Mouse (Mus musculus) thymus, adult 2 months (tissue): ENCODE data around the gene St6galnac3. TPM values are rescaled to one million over a fixed set of nuclear protein-coding genes. Genes with fewer than 3 reads are reported as not detected.

ENCODE experiments used
- DNase-seq: peaks from one replicate; pipeline ENCODE4 v3.0.0; 2021
- H3K27ac ChIP-seq: fragments of 200-500 bp; 2 replicates; pipeline ENCODE4 v1.5.1; 2012; ENCODE audit warnings: low read length, control low read depth; ENCODE audit not compliant: control insufficient read depth, insufficient read depth
- H3K27me3 ChIP-seq: fragments of 200-500 bp; 2 replicates; pipeline ENCODE4 v1.6.1; 2012; ENCODE audit warnings: mild to moderate bottlenecking, low read length, moderate library complexity, mixed read lengths; ENCODE audit not compliant: control insufficient read depth, insufficient read depth
- H3K36me3 ChIP-seq: fragments of 200-500 bp; 2 replicates; pipeline ENCODE4 v1.6.1; 2012; ENCODE audit warnings: mild to moderate bottlenecking, low read length, moderate library complexity; ENCODE audit not compliant: control insufficient read depth, insufficient read depth
- H3K4me1 ChIP-seq: fragments of 200-500 bp; replicated peaks from 2 replicates; pipeline ENCODE4 v1.6.1; 2012; ENCODE audit warnings: low read length; ENCODE audit not compliant: control insufficient read depth, insufficient read depth
- H3K4me3 ChIP-seq: fragments of 200-500 bp; 2 replicates; pipeline ENCODE4 v1.5.1; 2012; ENCODE audit warnings: mild to moderate bottlenecking, low read length, control low read depth, moderate library complexity; ENCODE audit not compliant: control insufficient read depth, insufficient read depth
- CTCF ChIP-seq: fragments of 200-500 bp; IDR thresholded peaks from 2 replicates; pipeline ENCODE4 v1.5.1; 2012; ENCODE audit warnings: mild to moderate bottlenecking, control low read depth, low read length, moderate library complexity, borderline replicate concordance; ENCODE audit not compliant: control insufficient read depth, poor library complexity, insufficient read depth; ENCODE audit errors: extremely low read depth
- POLR2A ChIP-seq: fragments of 200-500 bp; IDR thresholded peaks from 2 replicates; pipeline ENCODE4 v1.6.1; 2012; ENCODE audit warnings: mild to moderate bottlenecking, low read length, control low read depth, moderate library complexity; ENCODE audit not compliant: control insufficient read depth, poor library complexity, insufficient read depth; ENCODE audit errors: extremely low read depth
- WGBS: fragments of 180-500 bp; shearing (Covaris S2); methylation state at CpG from one replicate; pipeline ENCODE4 v1.1.7; 2018; 5-methylcytosine and 5-hydroxymethylcytosine counted together
- polyA plus RNA-seq: library from polyadenylated mRNA; depleted of rRNA; stranded (reverse); fragments of >200 nt; gene quantifications from 2 replicates; pipeline ENCODE4 v1.2.3, GENCODE M21; 2012

Gene St6galnac3
- polyA plus RNA-seq, 1 experiment, result 1.3 TPM

- Histone ChIP-seq H3K27ac (no peak overlapping the region), H3K36me3 (no peaks in the 10 kb centered on the region), H3K4me1 (no peaks in the 10 kb centered on the region), H3K4me3 (no peak overlapping the region), H3K27me3 (no peaks in the 10 kb centered on the region)
- WGBS, result 96% methylated on average over 7 of the region's 7 CpGs
- TF ChIP-seq CTCF (no peak), POLR2A (no peak)
- DNase-seq, result no peak
These were observed 531.9 kb downstream of the St6galnac3 start for GRCm38 (mm10) chr3:153193025-153193424.

GRCm38 (mm10) chr3:153190742-153191141, 534.2 kb downstream of the St6galnac3 start:
- no peak overlapping the region for H3K27ac ChIP-seq
- 94% methylated on average over 2 of the region's 2 CpGs for WGBS
- H3K4me1 ChIP-seq, result no peaks in the 10 kb centered on the region
- no peaks in the 10 kb centered on the region for H3K36me3 ChIP-seq
- no peak for DNase-seq
- H3K27me3 ChIP-seq, result no peaks in the 10 kb centered on the region
- no peak for TF ChIP-seq POLR2A
- no peak for TF ChIP-seq CTCF
- H3K4me3 ChIP-seq, result no peak overlapping the region

- WGBS, result 63% methylated on average over 6 of the region's 6 CpGs
- TF ChIP-seq CTCF (no peak), POLR2A (no peak)
- no peaks in the 10 kb centered on the region for H3K27me3 ChIP-seq
- H3K27ac ChIP-seq, result no peak overlapping the region
- H3K4me3 ChIP-seq, result no peak overlapping the region
- no peak for DNase-seq
- H3K4me1 ChIP-seq, result no peaks in the 10 kb centered on the region
- no peaks in the 10 kb centered on the region for H3K36me3 ChIP-seq
These were observed 535.1 kb downstream of the St6galnac3 start for GRCm38 (mm10) chr3:153189685-153190467.

- H3K4me3 ChIP-seq, result no peak overlapping the region
- no peaks in the 10 kb centered on the region for H3K36me3 ChIP-seq
- no peaks in the 10 kb centered on the region for H3K4me1 ChIP-seq
- no peaks in the 10 kb centered on the region for H3K27me3 ChIP-seq
- no peak overlapping the region for H3K27ac ChIP-seq
- TF ChIP-seq CTCF, result no peak
- TF ChIP-seq POLR2A, result no peak
- WGBS, result 87% methylated on average over 2 of the region's 2 CpGs
- no peak for DNase-seq
These were observed 536.8 kb downstream of the St6galnac3 start for GRCm38 (mm10) chr3:153188224-153188623.

- DNase-seq, result no peak
- H3K4me1 ChIP-seq, result no peaks in the 10 kb centered on the region
- H3K36me3 ChIP-seq, result no peaks in the 10 kb centered on the region
- 95% methylated on average over 3 of the region's 3 CpGs for WGBS
- H3K27me3 ChIP-seq, result no peaks in the 10 kb centered on the region
- TF ChIP-seq CTCF (no peak), POLR2A (no peak)
- H3K27ac ChIP-seq, result no peak overlapping the region
- no peak overlapping the region for H3K4me3 ChIP-seq
These were observed 539.9 kb downstream of the St6galnac3 start for GRCm38 (mm10) chr3:153185117-153185516.

- TF ChIP-seq POLR2A (no peak), CTCF (no peak)
- 89% methylated on average over 6 of the region's 6 CpGs for whole genome bisulfite sequencing
These were observed 543.7 kb downstream of the St6galnac3 start for GRCm38 (mm10) chr3:153181242-153181641.

More at GRCm38 (mm10) chr3:153181242-153181641, 543.7 kb downstream of the St6galnac3 start:
- Histone ChIP-seq H3K4me3 (no peak overlapping the region), H3K36me3 (no peaks in the 10 kb centered on the region), H3K27me3 (no peaks in the 10 kb centered on the region), H3K27ac (no peak overlapping the region), H3K4me1 (no peaks in the 10 kb centered on the region)
- DNase-seq, result no peak
